Mouse (Mus musculus) yolk sac, embryonic 10.5 days (tissue): ENCODE measurements around the gene Eepd1.

Experiments
- DNase-seq: peaks from one replicate; pipeline ENCODE4 v3.0.0-alpha.2; 2017; ENCODE audit warnings: low spot score

The Eepd1 gene

GRCm38 (mm10) chr9:25578674-25579596, 97.6 kb downstream of the Eepd1 start:
- peak; percentile 55 for DNase-seq

- DNase-seq, result no peak
Observed at GRCm38 (mm10) chr9:25583621-25584020, 102.3 kb downstream of the Eepd1 start.

GRCm38 (mm10) chr9:25585614-25586013, 104.3 kb downstream of the Eepd1 start:
- DNase-seq, result peak; percentile 77

- DNase-seq, result no peak
Observed at GRCm38 (mm10) chr9:25588581-25588980, 107.2 kb downstream of the Eepd1 start.

- peak; percentile 72 for DNase-seq
Observed at GRCm38 (mm10) chr9:25590740-25591139, 109.4 kb downstream of the Eepd1 start.

- peak; percentile 73 for DNase-seq
Observed at GRCm38 (mm10) chr9:25591390-25592354, 110.3 kb downstream of the Eepd1 start.

- no peak for DNase-seq
Observed at GRCm38 (mm10) chr9:25592355-25592955, 111.1 kb downstream of the Eepd1 start.

GRCm38 (mm10) chr9:25624744-25625143, 143.4 kb downstream of the Eepd1 start:
- DNase-seq, result no peak

- DNase-seq, result no peak
Observed at GRCm38 (mm10) chr9:25629531-25630099, 148.3 kb downstream of the Eepd1 start.
